Mouse (Mus musculus) CH12.LX (cell line): ENCODE measurements around the gene Rex1bd. TPM values are rescaled to one million over a fixed set of nuclear protein-coding genes. Genes with fewer than 3 reads are reported as not detected.
A peak's percentile ranks its signal among the peaks of the same experiment; 100 is the strongest.

ENCODE experiments used
- DNase-seq: peaks from one replicate; pipeline ENCODE4 v3.0.0-alpha.2; 2013; ENCODE audit errors: extremely low read depth
- H3K27ac ChIP-seq: 2 replicates; pipeline ENCODE4 v1.5.1; 2012; ENCODE audit warnings: low read depth, mild to moderate bottlenecking, control low read depth, moderate library complexity; ENCODE audit not compliant: insufficient read depth
- H3K27me3 ChIP-seq: replicated peaks from 2 replicates; pipeline ENCODE3; 2012; ENCODE audit warnings: inconsistent platforms
- H3K36me3 ChIP-seq, 2 experiments: replicated peaks in 1 of 2; 2 replicates each; pipeline versions ENCODE3 to v1.6.1; 2012; ENCODE audit warnings: inconsistent platforms in 1 of 2, low read length in 1 of 2, mild to moderate bottlenecking in 1 of 2, mixed read lengths in 1 of 2, moderate library complexity in 1 of 2; ENCODE audit not compliant: control insufficient read depth in 1 of 2, insufficient read depth in 1 of 2
- H3K4me1 ChIP-seq, 2 experiments: 2 replicates each; pipeline ENCODE4 v1.6.1; 2012; ENCODE audit warnings: inconsistent platforms in 1 of 2, moderate library complexity in 1 of 2; ENCODE audit not compliant: insufficient read depth in 2 of 2, control insufficient read depth in 1 of 2
- H3K4me2 ChIP-seq: 2 replicates; pipeline ENCODE4 v1.6.1; 2012; ENCODE audit warnings: low read depth, mild to moderate bottlenecking, control low read depth; ENCODE audit not compliant: poor library complexity, insufficient read depth, severe bottlenecking
- H3K4me3 ChIP-seq, 3 experiments: fragments of 150-350 bp in 1 of 3; sonication (generic) in 1 of 3; replicated peaks in 1 of 3; 2 replicates each; pipeline versions ENCODE3 to v1.5.1; 2011 to 2012; ENCODE audit warnings: low read depth in 2 of 3, low read length in 2 of 3, mild to moderate bottlenecking in 2 of 3, moderate library complexity in 2 of 3, control low read depth in 1 of 3, improper control_type of control experiment in 1 of 3, inconsistent platforms in 1 of 3, mixed read lengths in 1 of 3; ENCODE audit not compliant: poor library complexity in 1 of 3
- H3K79me2 ChIP-seq: replicated peaks from 2 replicates; pipeline ENCODE4 v1.6.1; 2012; ENCODE audit warnings: mild to moderate bottlenecking, moderate library complexity; ENCODE audit not compliant: control insufficient read depth, poor library complexity, insufficient read depth, severe bottlenecking; ENCODE audit errors: extremely low read depth
- H3K9ac ChIP-seq: 2 replicates; pipeline ENCODE4 v1.6.1; 2012; ENCODE audit warnings: low read depth, mild to moderate bottlenecking, control low read depth, moderate library complexity; ENCODE audit not compliant: insufficient read depth
- H3K9me3 ChIP-seq: replicated peaks from 2 replicates; pipeline ENCODE3; 2012; ENCODE audit warnings: low read length, inconsistent platforms, mixed read lengths
- BHLHE40 ChIP-seq: IDR thresholded peaks from 2 replicates; pipeline ENCODE4 v1.6.1; 2011; ENCODE audit warnings: mild to moderate bottlenecking, low read depth, low read length, improper control_type of control experiment
- CHD1 ChIP-seq: IDR thresholded peaks from 2 replicates; pipeline ENCODE4 v1.6.1; 2012; ENCODE audit warnings: low read depth, low read length, improper control_type of control experiment, inconsistent platforms
- CTCF ChIP-seq, 2 experiments: IDR thresholded peaks in 1 of 2; conservative IDR thresholded peaks in 1 of 2; 2 replicates each; pipeline ENCODE4 v1.5.1; 2011 to 2012; ENCODE audit warnings: low read depth in 2 of 2, low read length in 2 of 2, improper control_type of control experiment in 1 of 2, inconsistent platforms in 1 of 2, mild to moderate bottlenecking in 1 of 2, moderate library complexity in 1 of 2
- E2F4 ChIP-seq: IDR thresholded peaks from 2 replicates; pipeline ENCODE4 v1.6.1; 2011; ENCODE audit warnings: low read depth, low read length, improper control_type of control experiment; ENCODE audit not compliant: insufficient replicate concordance
- ELF1 ChIP-seq: IDR thresholded peaks from 2 replicates; pipeline ENCODE4 v1.6.1; 2014; ENCODE audit warnings: low read depth, mild to moderate bottlenecking, inconsistent platforms, low read length, improper control_type of control experiment
- EP300 ChIP-seq: IDR thresholded peaks from 2 replicates; pipeline ENCODE4 v1.6.1; 2011; ENCODE audit warnings: low read length, improper control_type of control experiment
- ETS1 ChIP-seq: conservative IDR thresholded peaks from 2 replicates; pipeline ENCODE4 v1.6.1; 2012; ENCODE audit warnings: low read depth, mild to moderate bottlenecking, inconsistent platforms, low read length, improper control_type of control experiment, moderate library complexity
- IRF4 ChIP-seq: IDR thresholded peaks from 2 replicates; pipeline ENCODE4 v1.6.1; 2014; ENCODE audit warnings: low read depth, mild to moderate bottlenecking, inconsistent platforms, low read length, improper control_type of control experiment
- JUN ChIP-seq: IDR thresholded peaks from 2 replicates; pipeline ENCODE4 v1.6.1; 2011; ENCODE audit warnings: low read depth, mild to moderate bottlenecking, low read length, improper control_type of control experiment, moderate library complexity; ENCODE audit not compliant: insufficient read depth
- JUND ChIP-seq: conservative IDR thresholded peaks from 2 replicates; pipeline ENCODE4 v1.6.1; 2011; ENCODE audit warnings: low read depth, low read length, improper control_type of control experiment
- MAFK ChIP-seq: IDR thresholded peaks from 2 replicates; pipeline ENCODE4 v1.6.1; 2011; ENCODE audit warnings: low read length, improper control_type of control experiment; ENCODE audit not compliant: insufficient replicate concordance
- MAX ChIP-seq: IDR thresholded peaks from 2 replicates; pipeline ENCODE4 v1.6.1; 2011; ENCODE audit warnings: low read length, improper control_type of control experiment
- MEF2A ChIP-seq: IDR thresholded peaks from 2 replicates; pipeline ENCODE4 v1.6.1; 2014; ENCODE audit warnings: low read depth, mild to moderate bottlenecking, inconsistent platforms, low read length, improper control_type of control experiment, borderline replicate concordance
- MXI1 ChIP-seq: IDR thresholded peaks from 2 replicates; pipeline ENCODE4 v1.6.1; 2011; ENCODE audit warnings: mild to moderate bottlenecking, low read depth, low read length, improper control_type of control experiment
- PAX5 ChIP-seq: IDR thresholded peaks from 2 replicates; pipeline ENCODE4 v1.6.1; 2012; ENCODE audit warnings: low read length, inconsistent platforms, mixed read lengths
- POLR2AphosphoS2 ChIP-seq: IDR thresholded peaks from 2 replicates; pipeline ENCODE4 v1.6.1; 2011; ENCODE audit warnings: low read depth, low read length, improper control_type of control experiment
- TCF12 ChIP-seq: IDR thresholded peaks from 2 replicates; pipeline ENCODE4 v1.6.1; 2014; ENCODE audit warnings: low read depth, mild to moderate bottlenecking, inconsistent platforms, low read length, improper control_type of control experiment
- USF1 ChIP-seq: IDR thresholded peaks from 2 replicates; pipeline ENCODE4 v1.6.1; 2014; ENCODE audit warnings: low read depth, mild to moderate bottlenecking, inconsistent platforms, low read length, improper control_type of control experiment
- USF2 ChIP-seq: conservative IDR thresholded peaks from 2 replicates; pipeline ENCODE4 v1.6.1; 2011; ENCODE audit warnings: low read depth, low read length, improper control_type of control experiment
- ZMIZ1 ChIP-seq: IDR thresholded peaks from 2 replicates; pipeline ENCODE4 v1.6.1; 2012; ENCODE audit warnings: low read depth, mild to moderate bottlenecking, inconsistent platforms, low read length, improper control_type of control experiment
- dilution Hi-C: fragments of 300-500 bp; cut with MboI; formaldehyde crosslinking; loops from 2 replicates; pipeline ENCODE4 v1.14.3; 2020; ENCODE audit warnings: low sequenced_read_pairs; ENCODE audit not compliant: extremely low pct_unique_long_range_greater_than_20kb, extremely low pct_ligation_motif_present
- in situ Hi-C: fragments of 300-500 bp; cut with MboI; formaldehyde crosslinking; loops from 3 replicates; pipeline ENCODE4 v1.14.3; 2019; ENCODE audit warnings: low sequenced_read_pairs, low pct_ligation_motif_present, low pct_unique_long_range_greater_than_20kb, mixed read lengths
- polyA plus RNA-seq: library from polyadenylated mRNA; unstranded; fragments of >175 nt; gene quantifications from 2 replicates; pipeline ENCODE4 v1.2.1, GENCODE M21; 2012; ENCODE audit warnings: low read depth; ENCODE audit not compliant: insufficient read length
- total RNA-seq, 2 experiments: library from RNA; depleted of rRNA; stranded (reverse); fragments of 300-350 nt in 1 of 2; fragments of >200 nt in 1 of 2; gene quantifications; 2 replicates each; pipeline ENCODE4 v1.2.3; 2012 to 2014

Rex1bd gene
- total and polyA plus RNA-seq, 3 experiments, result 38.4 to 90.0 (median 47.8) TPM

DNA sequence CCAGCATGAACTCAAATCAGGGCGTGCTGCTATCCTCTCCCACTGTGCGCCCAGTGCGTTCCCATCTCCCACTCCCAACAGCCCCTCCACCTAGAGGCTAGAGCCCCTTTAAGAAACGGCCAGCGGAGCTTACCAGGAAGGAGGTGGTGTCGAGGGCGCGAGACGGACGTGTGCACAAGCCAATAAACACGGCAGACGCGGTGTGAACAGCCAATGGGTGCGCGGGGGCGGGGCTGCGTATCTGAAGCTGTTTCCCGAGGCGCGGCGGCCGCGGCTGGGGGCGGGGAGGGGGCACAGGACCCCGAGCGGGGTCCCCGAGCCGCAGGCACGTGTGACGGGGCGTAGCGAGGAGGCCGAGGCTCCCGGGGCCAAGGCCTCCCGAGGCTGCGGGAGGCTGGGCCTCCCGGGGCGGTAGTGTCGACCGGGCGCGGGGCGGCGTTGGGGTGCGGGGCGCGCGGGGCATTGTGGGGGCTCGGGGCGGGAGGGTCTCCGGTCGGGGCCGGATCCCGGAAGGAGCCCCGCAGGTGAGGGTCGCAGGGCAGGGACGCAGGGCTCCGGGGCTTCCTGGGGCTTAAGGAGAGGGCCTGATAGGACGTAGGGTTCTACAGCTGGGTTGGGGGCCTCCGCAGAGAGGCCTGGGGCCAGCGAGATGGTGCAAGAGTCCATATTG lies 21.1 kb upstream of the Rex1bd start, which contains the start of the genes Fkbp8 and Kxd1 (continued):
- no peak for TF ChIP-seq JUND
- TF ChIP-seq USF1, result no peak
- TF ChIP-seq TCF12, result peak; percentile 45; the same call in 1 of the 2 replicates
- 0 out of 2 replicates have a peak, but pooled peaks have one; percentile 48 for TF ChIP-seq MAX
- no peak for TF ChIP-seq ETS1
- TF ChIP-seq CTCF (conservative IDR thresholded peaks at IDR 0.05 in 1 of 2, IDR thresholded peaks at IDR 0.05 in 1 of 2; ENCODE audit: low read depth in 2 of 2, low read length in 2 of 2), result no peak
- 0 out of 2 replicates have a peak, but pooled peaks have one; percentile 18 for TF ChIP-seq IRF4
- no peak for TF ChIP-seq EP300
- no peak for TF ChIP-seq JUN
- TF ChIP-seq CHD1, result no peak
- TF ChIP-seq ZMIZ1, result peak; percentile 60; the same call in 1 of the 2 replicates
- TF ChIP-seq E2F4, result no peak
- TF ChIP-seq MEF2A, result peak; percentile 41; the same call in 1 of the 2 replicates
- TF ChIP-seq POLR2AphosphoS2, result 0 out of 2 replicates have a peak, but pooled peaks have one; percentile 56
- TF ChIP-seq ELF1, result peak; percentile 87
- no peak for TF ChIP-seq USF2
- peak; percentile 53; the same call in 1 of the 2 replicates for TF ChIP-seq BHLHE40
- TF ChIP-seq PAX5, result no peak
- TF ChIP-seq, all 38 proteins: peak for 16

DNA sequence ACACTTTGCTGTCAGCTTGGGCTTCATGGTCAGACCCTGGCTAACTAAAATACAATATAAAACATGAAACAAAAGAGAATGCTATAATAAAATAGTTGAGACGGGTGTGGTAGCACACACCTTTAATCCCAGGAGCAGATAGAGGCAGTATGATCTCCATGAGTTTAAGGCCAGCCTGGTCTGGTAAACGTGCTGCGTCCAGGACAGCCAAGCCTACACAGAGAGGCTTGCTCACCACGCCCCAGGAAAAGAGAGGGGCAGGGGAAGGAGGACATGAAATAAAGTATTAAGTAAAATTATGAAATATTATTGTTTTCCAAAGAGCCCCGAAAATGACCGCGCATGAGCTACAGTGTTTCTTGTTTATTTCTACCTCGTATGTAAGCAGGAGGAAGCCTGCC lies 20.6 kb upstream of the Rex1bd start:
- Histone ChIP-seq H3K79me2 (peaks cover 4% of the 10 kb centered on the region), H3K9ac (peak overlapping the region; percentile 99), H3K4me2 (peak overlapping the region; percentile 87), H3K36me3 (peaks cover 20 to 31% of the 10 kb centered on the region in 2 experiments), H3K9me3 (no peaks in the 10 kb centered on the region), H3K27me3 (no peaks in the 10 kb centered on the region), H3K4me1 (peaks cover 9 to 35% of the 10 kb centered on the region in 2 experiments), H3K4me3 (peak overlapping the region; percentile 86 to 97 (median 90)), H3K27ac (0 out of 2 replicates have a peak overlapping the region, but pooled peaks have one; percentile 16)
- no peak for DNase-seq
- TF ChIP-seq MXI1, result peak; percentile 53; the same call in 1 of the 2 replicates
- no peak for TF ChIP-seq MAFK
- dilution Hi-C loops, result no loop called here
- in situ Hi-C loops, result no loop called here
